Mouse (Mus musculus): ENCODE measurements around the gene Galnt10. TPM values are rescaled to one million over a fixed set of nuclear protein-coding genes. Genes with fewer than 3 reads are reported as not detected.

The Galnt10 gene
- polyA plus RNA-seq, 1 experiment from 2014 or later: 13.0 TPM

- H3K9me3 ChIP-seq: no peaks in the 10 kb centered on the region
- peak; percentile 45; the same call in 1 of the 2 replicates for ATAC-seq (ENCODE audit: low read depth)
- H3K4me3 ChIP-seq: peak overlapping the region; percentile 25
- WGBS: 1% methylated on average over 33 of the region's 33 CpGs
- no peaks in the 10 kb centered on the region for H3K36me3 ChIP-seq
- peaks cover 21% of the 10 kb centered on the region for H3K4me1 ChIP-seq (replicated peaks)
- H3K27me3 ChIP-seq: peaks cover 96% of the 10 kb centered on the region
- H3K9ac ChIP-seq: no peak overlapping the region
- H3K27ac ChIP-seq (replicated peaks): no peak overlapping the region
- peak overlapping the region; percentile 49 for H3K4me2 ChIP-seq
These were observed 182.8 kb downstream of the Galnt10 start for GRCm38 (mm10) chr11:57827915-57828545.

- H3K4me3 ChIP-seq: 0 out of 2 replicates have a peak overlapping the region, but pooled peaks have one; percentile 6
- under 1% methylated on average over 53 of the region's 53 CpGs for WGBS
These were observed 184.0 kb downstream of the Galnt10 start for GRCm38 (mm10) chr11:57828955-57829870.

GRCm38 (mm10) chr11:57829871-57830775 is 184.9 kb downstream of the Galnt10 start:
- Histone ChIP-seq H3K9me3 (no peaks in the 10 kb centered on the region), H3K4me3 (no peak overlapping the region), H3K27me3 (peaks cover 100% of the 10 kb centered on the region), H3K9ac (no peak overlapping the region), H3K4me1 (replicated peaks) (peaks cover 27% of the 10 kb centered on the region), H3K36me3 (no peaks in the 10 kb centered on the region), H3K27ac (replicated peaks) (no peak overlapping the region), H3K4me2 (no peak overlapping the region)
- no peak for ATAC-seq (ENCODE audit: low read depth)
- WGBS: 11% methylated on average over 17 of the region's 17 CpGs

More at GRCm38 (mm10) chr11:57828955-57829870, 184.0 kb downstream of the Galnt10 start:
- Histone ChIP-seq H3K4me2 (no peak overlapping the region), H3K9ac (no peak overlapping the region), H3K9me3 (no peaks in the 10 kb centered on the region), H3K27ac (replicated peaks) (no peak overlapping the region), H3K27me3 (peaks cover 99% of the 10 kb centered on the region), H3K36me3 (no peaks in the 10 kb centered on the region), H3K4me1 (replicated peaks) (peaks cover 27% of the 10 kb centered on the region)
- ATAC-seq (ENCODE audit: low read depth): no peak

GRCm38 (mm10) chr11:57831281-57831781 is 186.1 kb downstream of the Galnt10 start:
- no peak overlapping the region for H3K9ac ChIP-seq
- no peak overlapping the region for H3K4me3 ChIP-seq
- H3K36me3 ChIP-seq: no peaks in the 10 kb centered on the region
- no peak overlapping the region for H3K27ac ChIP-seq (replicated peaks)
- H3K4me2 ChIP-seq: no peak overlapping the region
- under 1% methylated on average over 31 of the region's 31 CpGs for WGBS
- no peak for ATAC-seq (ENCODE audit: low read depth)
- H3K9me3 ChIP-seq: no peaks in the 10 kb centered on the region
- peaks cover 27% of the 10 kb centered on the region for H3K4me1 ChIP-seq (replicated peaks)
- H3K27me3 ChIP-seq: peaks cover 100% of the 10 kb centered on the region

GRCm38 (mm10) chr11:57831861-57832260 is 186.6 kb downstream of the Galnt10 start:
- Histone ChIP-seq H3K27ac (replicated peaks) (no peak overlapping the region), H3K4me1 (replicated peaks) (peaks cover 32% of the 10 kb centered on the region), H3K9ac (no peak overlapping the region), H3K4me2 (no peak overlapping the region), H3K27me3 (peaks cover 100% of the 10 kb centered on the region), H3K9me3 (no peaks in the 10 kb centered on the region), H3K4me3 (no peak overlapping the region), H3K36me3 (no peaks in the 10 kb centered on the region)
- ATAC-seq (ENCODE audit: low read depth): no peak
- 2% methylated on average over 16 of the region's 16 CpGs for WGBS

GRCm38 (mm10) chr11:57832552-57833201 is 187.4 kb downstream of the Galnt10 start, which contains the start of gene Hand1:
TSS of gene Hand1 (minus strand) at chr11:57832818.
- Histone ChIP-seq H3K9me3 (no peaks in the 10 kb centered on the region), H3K9ac (no peak within 1 kb of the TSS), H3K4me3 (no peak within 1 kb of the TSS), H3K4me2 (no peak within 1 kb of the TSS), H3K4me1 (replicated peaks) (peaks cover 35% of the 10 kb centered on the region), H3K36me3 (no peaks in the 10 kb centered on the region), H3K27me3 (peaks cover 100% of the 10 kb centered on the region), H3K27ac (replicated peaks) (no peak within 1 kb of the TSS)
- 2% methylated on average over 23 of the region's 23 CpGs for WGBS
- no peak for ATAC-seq (ENCODE audit: low read depth)

GRCm38 (mm10) chr11:57833296-57833977 is 188.2 kb downstream of the Galnt10 start:
- H3K9me3 ChIP-seq: no peaks in the 10 kb centered on the region
- H3K4me2 ChIP-seq: no peak overlapping the region
- 1% methylated on average over 30 of the region's 30 CpGs for WGBS
- no peaks in the 10 kb centered on the region for H3K36me3 ChIP-seq
- H3K27ac ChIP-seq (replicated peaks): no peak overlapping the region
- H3K27me3 ChIP-seq: peaks cover 100% of the 10 kb centered on the region
- peaks cover 38% of the 10 kb centered on the region for H3K4me1 ChIP-seq (replicated peaks)
- H3K9ac ChIP-seq: no peak overlapping the region
- H3K4me3 ChIP-seq: no peak overlapping the region
- no peak for ATAC-seq (ENCODE audit: low read depth)

GRCm38 (mm10) chr11:57834031-57834430 is 188.8 kb downstream of the Galnt10 start:
- H3K27me3 ChIP-seq: peaks cover 100% of the 10 kb centered on the region
- peaks cover 36% of the 10 kb centered on the region for H3K4me1 ChIP-seq (replicated peaks)
- WGBS: 10% methylated on average over 6 of the region's 6 CpGs
- ATAC-seq (ENCODE audit: low read depth): no peak
- H3K9me3 ChIP-seq: no peaks in the 10 kb centered on the region
- H3K9ac ChIP-seq: no peak overlapping the region
- no peak overlapping the region for H3K27ac ChIP-seq (replicated peaks)
- H3K4me2 ChIP-seq: no peak overlapping the region
- no peak overlapping the region for H3K4me3 ChIP-seq
- H3K36me3 ChIP-seq: no peaks in the 10 kb centered on the region

- 7% methylated on average over 2 of the region's 2 CpGs for WGBS
These were observed 190.1 kb downstream of the Galnt10 start for GRCm38 (mm10) chr11:57835331-57835730.

GRCm38 (mm10) chr11:57835931-57836330 is 190.7 kb downstream of the Galnt10 start:
- H3K27ac ChIP-seq (replicated peaks): no peak overlapping the region
- whole genome bisulfite sequencing: 9% methylated on average over 3 of the region's 3 CpGs
- no peak overlapping the region for H3K4me3 ChIP-seq
- ATAC-seq (ENCODE audit: low read depth): no peak
- H3K27me3 ChIP-seq: peaks cover 100% of the 10 kb centered on the region
- H3K4me2 ChIP-seq: no peak overlapping the region
- H3K36me3 ChIP-seq: no peaks in the 10 kb centered on the region
- H3K9ac ChIP-seq: no peak overlapping the region
- H3K9me3 ChIP-seq: no peaks in the 10 kb centered on the region
- H3K4me1 ChIP-seq (replicated peaks): peaks cover 34% of the 10 kb centered on the region

More at GRCm38 (mm10) chr11:57835331-57835730, 190.1 kb downstream of the Galnt10 start:
- Histone ChIP-seq H3K4me3 (no peak overlapping the region), H3K27ac (replicated peaks) (no peak overlapping the region), H3K9me3 (no peaks in the 10 kb centered on the region), H3K27me3 (peaks cover 100% of the 10 kb centered on the region), H3K4me2 (no peak overlapping the region), H3K4me1 (replicated peaks) (peaks cover 29% of the 10 kb centered on the region), H3K9ac (no peak overlapping the region), H3K36me3 (no peaks in the 10 kb centered on the region)
- ATAC-seq (ENCODE audit: low read depth): no peak
